Mouse (Mus musculus) stomach, embryonic 14.5 days (tissue): Measurements from ENCODE around the gene Ankrd40. TPM values are rescaled to one million over a fixed set of nuclear protein-coding genes. Genes with fewer than 3 reads are reported as not detected.

Source experiments
- ATAC-seq: fragments of 200-750 bp; cut with Nextera tagmentation; 2 replicates; pipeline ENCODE4 v1.8.0; 2017; ENCODE audit warnings: low read depth, moderate TSS enrichment; ENCODE audit not compliant: insufficient number of reproducible peaks, insufficient read depth, low FRiP score
- H3K27ac ChIP-seq: fragments of 300-500 bp; sonication (generic); 2 replicates; pipeline ENCODE4 v1.5.1; 2014; ENCODE audit warnings: mild to moderate bottlenecking, low read length, moderate library complexity, mixed read lengths
- H3K27me3 ChIP-seq: fragments of 300-500 bp; sonication (generic); 2 replicates; pipeline ENCODE4 v1.6.1; 2014; ENCODE audit warnings: low read length, control low read depth, mixed read lengths; ENCODE audit not compliant: control insufficient read depth, insufficient read depth
- H3K36me3 ChIP-seq: fragments of 300-500 bp; sonication (generic); 2 replicates; pipeline ENCODE4 v1.6.1; 2014; ENCODE audit warnings: mild to moderate bottlenecking, control low read depth, low read length, moderate library complexity, mixed read lengths; ENCODE audit not compliant: control insufficient read depth, insufficient read depth
- H3K4me1 ChIP-seq: fragments of 300-500 bp; sonication (generic); 2 replicates; pipeline ENCODE4 v1.6.1; 2014; ENCODE audit warnings: low read length, control low read depth, mixed read lengths; ENCODE audit not compliant: control insufficient read depth, insufficient read depth
- H3K4me2 ChIP-seq: fragments of 300-500 bp; sonication (generic); replicated peaks from 2 replicates; pipeline ENCODE4 v1.6.1; 2014; ENCODE audit warnings: low read depth, low read length, control low read depth
- H3K4me3 ChIP-seq: fragments of 300-500 bp; sonication (generic); 2 replicates; pipeline ENCODE4 v1.5.1; 2014; ENCODE audit warnings: low read depth, low read length, control low read depth
- H3K9ac ChIP-seq: fragments of 300-500 bp; sonication (generic); replicated peaks from 2 replicates; pipeline ENCODE4 v1.6.1; 2014; ENCODE audit warnings: low read depth, mild to moderate bottlenecking, control low read depth, low read length, moderate library complexity, mixed read lengths
- H3K9me3 ChIP-seq: fragments of 300-500 bp; sonication (generic); 2 replicates; pipeline ENCODE4 v1.6.1; 2016; ENCODE audit warnings: low read depth, low read length, control low read depth; ENCODE audit not compliant: control insufficient read depth
- WGBS: fragments of 180-500 bp; shearing (Covaris S2); extraction: QIAGEN DNeasy Blood & Tissue Kit; methylation state at CpG from one replicate; pipeline ENCODE4 v1.1.7; 2014; 5-methylcytosine and 5-hydroxymethylcytosine counted together
- polyA plus RNA-seq: library from polyadenylated mRNA; unstranded; fragments of >200 nt; fragmentation: Nextera tagmentation; extraction: Ambion mirVana; gene quantifications from 2 replicates; pipeline ENCODE4 v1.2.1, GENCODE M21; 2014

Ankrd40 gene
- polyA plus RNA-seq, 1 experiment from 2014 or later, result 19.2 TPM

GRCm38 (mm10) chr11:94390825-94391224 is 63.0 kb downstream of the Ankrd40 start:
- Histone ChIP-seq H3K9me3 (no peaks in the 10 kb centered on the region), H3K36me3 (no peaks in the 10 kb centered on the region), H3K27ac (no peak overlapping the region), H3K4me1 (peaks cover 18% of the 10 kb centered on the region), H3K27me3 (no peaks in the 10 kb centered on the region), H3K9ac (no peak overlapping the region), H3K4me2 (no peak overlapping the region), H3K4me3 (no peak overlapping the region)
- 85% methylated on average over 6 of the region's 6 CpGs for whole genome bisulfite sequencing
- ATAC-seq, result no peak

Other genes with a start within 250 kb of the Ankrd40 start
- 24.2 and 30.5 TPM in 2 replicates for gene Tob1, start 116.5 kb upstream of the Ankrd40 start, polyA plus RNA-seq
- 1.3 and 1.6 TPM in 2 replicates for gene Wfikkn2, start 82.0 kb upstream of the Ankrd40 start, polyA plus RNA-seq
- 0.56 TPM in 1 of 2 replicates, not detected in the other for gene Gm21885, start 46.1 kb upstream of the Ankrd40 start, polyA plus RNA-seq
- gene Luc7l3, start 6.0 kb upstream of the Ankrd40 start, polyA plus RNA-seq, result 116 and 124 TPM in 2 replicates
- 4.5 and 5.8 TPM in 2 replicates for gene Abcc3, start 65.0 kb downstream of the Ankrd40 start, polyA plus RNA-seq
- 13.5 and 17.6 TPM in 2 replicates for gene Cacna1g, start 146.2 kb downstream of the Ankrd40 start, polyA plus RNA-seq
- gene Spata20, start 158.2 kb downstream of the Ankrd40 start, polyA plus RNA-seq, result 0.13 and 0.48 TPM in 2 replicates
- 7.5 and 11.1 TPM in 2 replicates for gene Epn3, start 172.0 kb downstream of the Ankrd40 start, polyA plus RNA-seq
- gene Mycbpap, start 193.7 kb downstream of the Ankrd40 start, polyA plus RNA-seq, result 1.6 and 2.1 TPM in 2 replicates
- 3.1 and 3.4 TPM in 2 replicates for gene Rsad1, start 221.3 kb downstream of the Ankrd40 start, polyA plus RNA-seq
- gene Chad, start 237.0 kb downstream of the Ankrd40 start, polyA plus RNA-seq, result 5.0 and 7.1 TPM in 2 replicates